Mouse (Mus musculus) intestine, postnatal 0 days (tissue): ENCODE measurements around the gene Hsf2. TPM values are rescaled to one million over a fixed set of nuclear protein-coding genes. Genes with fewer than 3 reads are reported as not detected.

ENCODE experiments used
- ATAC-seq: fragments of 200-750 bp; cut with Nextera tagmentation; 2 replicates; pipeline ENCODE4 v1.8.0; 2017; ENCODE audit warnings: mild to moderate bottlenecking, moderate TSS enrichment, moderate library complexity
- H3K27ac ChIP-seq: fragments of 300-500 bp; sonication (generic); 2 replicates; pipeline ENCODE4 v1.5.1; 2014; ENCODE audit warnings: mild to moderate bottlenecking, low read depth, low read length, moderate library complexity
- H3K27me3 ChIP-seq: fragments of 300-500 bp; sonication (generic); replicated peaks from 2 replicates; pipeline ENCODE4 v1.6.1; 2014; ENCODE audit warnings: low read length, mixed read lengths; ENCODE audit not compliant: control insufficient read depth, insufficient read depth
- H3K36me3 ChIP-seq: fragments of 300-500 bp; sonication (generic); 2 replicates; pipeline ENCODE4 v1.6.1; 2014; ENCODE audit warnings: mild to moderate bottlenecking, moderate library complexity; ENCODE audit not compliant: control insufficient read depth, insufficient read depth
- H3K4me1 ChIP-seq: fragments of 300-500 bp; sonication (generic); replicated peaks from 2 replicates; pipeline ENCODE4 v1.6.1; 2014; ENCODE audit warnings: antibody characterized with exemption, low read length, mixed read lengths; ENCODE audit not compliant: control insufficient read depth, insufficient read depth
- H3K4me2 ChIP-seq: fragments of 300-500 bp; sonication (generic); replicated peaks from 2 replicates; pipeline ENCODE4 v1.6.1; 2014; ENCODE audit warnings: low read depth, mild to moderate bottlenecking, moderate library complexity
- H3K4me3 ChIP-seq: fragments of 300-500 bp; sonication (generic); 2 replicates; pipeline ENCODE4 v1.5.1; 2014; ENCODE audit warnings: low read depth, low read length
- H3K9ac ChIP-seq: fragments of 300-500 bp; sonication (generic); 2 replicates; pipeline ENCODE4 v1.6.1; 2014; ENCODE audit warnings: mild to moderate bottlenecking, low read depth, low read length
- H3K9me3 ChIP-seq: fragments of 300-500 bp; sonication (generic); 2 replicates; pipeline ENCODE4 v1.6.1; 2016; ENCODE audit warnings: mixed run types; ENCODE audit not compliant: control insufficient read depth
- CTCF ChIP-seq: sonication (generic); IDR thresholded peaks from 2 replicates; pipeline ENCODE4 v1.5.1; 2016; ENCODE audit warnings: low read depth, mild to moderate bottlenecking, control low read depth, antibody characterized with exemption, moderate library complexity
- WGBS: fragments of 180-500 bp; shearing (Covaris S2); extraction: QIAGEN DNeasy Blood & Tissue Kit; methylation state at CpG from one replicate; pipeline ENCODE4 v1.1.7; 2014; 5-methylcytosine and 5-hydroxymethylcytosine counted together
- polyA plus RNA-seq: library from polyadenylated mRNA; unstranded; fragments of >200 nt; fragmentation: Nextera tagmentation; extraction: Ambion mirVana; gene quantifications from 2 replicates; pipeline ENCODE4 v1.2.1, GENCODE M21; 2015

Hsf2 gene
- polyA plus RNA-seq, 1 experiment from 2014 or later: 9.6 TPM

GRCm38 (mm10) chr10:57549631-57550030 is 63.4 kb downstream of the Hsf2 start:
- no peak overlapping the region for H3K4me2 ChIP-seq
- no peak for ATAC-seq
- H3K4me3 ChIP-seq: no peak overlapping the region
- no peak overlapping the region for H3K27ac ChIP-seq
- H3K9me3 ChIP-seq: no peaks in the 10 kb centered on the region
- no peak overlapping the region for H3K9ac ChIP-seq
- no peak for TF ChIP-seq CTCF
- WGBS: 81% methylated on average over 4 of the region's 4 CpGs
- no peaks in the 10 kb centered on the region for H3K4me1 ChIP-seq
- no peaks in the 10 kb centered on the region for H3K27me3 ChIP-seq
- H3K36me3 ChIP-seq: no peaks in the 10 kb centered on the region

- Histone ChIP-seq H3K27me3 (no peaks in the 10 kb centered on the region), H3K9ac (no peak overlapping the region), H3K27ac (no peak overlapping the region), H3K4me2 (no peak overlapping the region), H3K36me3 (no peaks in the 10 kb centered on the region), H3K4me1 (no peaks in the 10 kb centered on the region), H3K9me3 (no peaks in the 10 kb centered on the region), H3K4me3 (no peak overlapping the region)
- no peak for ATAC-seq
- no peak for TF ChIP-seq CTCF
- WGBS: 73% methylated on average over 1 of the region's 1 CpGs
Measured at GRCm38 (mm10) chr10:57553719-57554118, 67.5 kb downstream of the Hsf2 start.

- Histone ChIP-seq H3K9me3 (no peaks in the 10 kb centered on the region), H3K36me3 (no peaks in the 10 kb centered on the region), H3K4me3 (no peak overlapping the region), H3K4me2 (no peak overlapping the region), H3K27ac (no peak overlapping the region), H3K9ac (no peak overlapping the region), H3K4me1 (no peaks in the 10 kb centered on the region), H3K27me3 (no peaks in the 10 kb centered on the region)
- no peak for ATAC-seq
- 46% methylated on average over 5 of the region's 5 CpGs for WGBS
- no peak for TF ChIP-seq CTCF
Measured at GRCm38 (mm10) chr10:57557597-57557996, 71.4 kb downstream of the Hsf2 start.

Other genes with a start within 250 kb of the Hsf2 start
- 80.9 and 81.7 TPM in 2 replicates for gene Serinc1, start 46.1 kb downstream of the Hsf2 start, polyA plus RNA-seq
- gene Pkib, start 145.6 kb downstream of the Hsf2 start, polyA plus RNA-seq: 2.3 and 3.1 TPM in 2 replicates